Mouse (Mus musculus): ENCODE measurements around the gene Rhof. TPM values are rescaled to one million over a fixed set of nuclear protein-coding genes. Genes with fewer than 3 reads are reported as not detected.

Gene Rhof
- polyA plus RNA-seq, 1 experiment = 70.7 TPM

- Histone ChIP-seq H3K27me3 (ENCODE audit: control insufficient read depth, insufficient read depth, low read length) (no peaks in the 10 kb centered on the region), H3K27ac (ENCODE audit: insufficient read depth, low read length) (peak overlapping the region; percentile 17; the same call in 1 of the 2 replicates), H3K36me3 (ENCODE audit: control insufficient read depth, insufficient read depth, low read length) (peaks cover 25% of the 10 kb centered on the region), H3K4me1 (ENCODE audit: control insufficient read depth, insufficient read depth, insufficient read length) (peaks cover 12% of the 10 kb centered on the region; the same call in 1 of the 2 replicates), H3K4me3 (ENCODE audit: extremely low read depth, insufficient read depth, insufficient read length) (peak overlapping the region; percentile 47)
- whole genome bisulfite sequencing = 10% methylated on average over 17 of the region's 17 CpGs
- no peak for TF ChIP-seq POLR2A (IDR thresholded peaks at IDR 0.05; ENCODE audit: low read depth, low read length)
- no peak for DNase-seq (ENCODE audit: low read depth in 1 of 2, low spot score in 2 of 2)
Measured at GRCm38 (mm10) chr5:123143971-123144745, 11.7 kb upstream of the Rhof start.

DNA sequence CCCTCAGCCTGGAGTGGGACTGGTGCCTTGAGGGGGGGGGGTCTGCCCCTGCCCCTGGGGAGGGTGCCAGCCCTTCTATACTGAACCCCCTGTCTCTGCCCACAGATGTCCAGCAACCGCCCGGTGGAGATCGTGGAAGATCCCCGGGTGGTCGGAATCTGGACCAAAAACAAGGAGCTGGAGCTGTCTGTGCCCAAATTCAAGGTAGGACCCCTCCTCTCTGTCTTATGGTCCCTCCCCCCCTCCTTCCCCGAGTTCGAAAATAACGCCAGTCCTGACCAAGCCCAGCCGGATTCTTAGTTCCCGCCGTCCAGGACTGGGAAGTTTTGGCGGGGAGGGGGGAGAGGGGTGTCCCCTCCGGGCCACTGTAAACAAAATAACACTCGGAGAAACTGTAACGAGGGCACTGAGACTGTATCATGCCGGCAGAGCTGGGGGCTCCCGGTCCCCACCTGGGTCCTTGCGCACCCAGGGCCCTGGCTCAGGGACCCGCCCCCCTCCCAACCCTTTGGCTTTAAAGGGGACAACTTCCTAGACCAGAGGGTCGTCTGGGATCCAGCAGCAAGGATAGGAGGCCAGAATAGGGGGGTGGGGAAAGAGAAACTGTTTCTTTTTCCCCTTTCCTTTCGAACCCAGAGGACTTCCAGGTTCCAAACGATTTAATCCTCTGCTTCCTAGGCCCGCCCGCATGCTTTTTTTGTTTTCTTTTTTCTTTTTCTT is 10.9 kb upstream of the Rhof start:
- Histone ChIP-seq H3K4me1 (ENCODE audit: control insufficient read depth, insufficient read depth, insufficient read length) (peaks cover 11% of the 10 kb centered on the region; the same call in 1 of the 2 replicates), H3K27me3 (ENCODE audit: control insufficient read depth, insufficient read depth, low read length) (no peaks in the 10 kb centered on the region), H3K36me3 (ENCODE audit: control insufficient read depth, insufficient read depth, low read length) (peaks cover 21% of the 10 kb centered on the region), H3K4me3 (ENCODE audit: extremely low read depth, insufficient read depth, insufficient read length) (peak overlapping the region; percentile 89), H3K27ac (ENCODE audit: insufficient read depth, low read length) (peak overlapping the region; percentile 100)
- TF ChIP-seq POLR2A (IDR thresholded peaks at IDR 0.05; ENCODE audit: low read depth, low read length) (no peak), CTCF (IDR thresholded peaks at IDR 0.05; ENCODE audit: extremely low read depth, insufficient read depth, insufficient read length, insufficient replicate concordance) (no peak)
- WGBS = 2% methylated on average over 24 of the region's 24 CpGs
- no peak for DNase-seq (ENCODE audit: low read depth in 1 of 2, low spot score in 2 of 2)

DNA sequence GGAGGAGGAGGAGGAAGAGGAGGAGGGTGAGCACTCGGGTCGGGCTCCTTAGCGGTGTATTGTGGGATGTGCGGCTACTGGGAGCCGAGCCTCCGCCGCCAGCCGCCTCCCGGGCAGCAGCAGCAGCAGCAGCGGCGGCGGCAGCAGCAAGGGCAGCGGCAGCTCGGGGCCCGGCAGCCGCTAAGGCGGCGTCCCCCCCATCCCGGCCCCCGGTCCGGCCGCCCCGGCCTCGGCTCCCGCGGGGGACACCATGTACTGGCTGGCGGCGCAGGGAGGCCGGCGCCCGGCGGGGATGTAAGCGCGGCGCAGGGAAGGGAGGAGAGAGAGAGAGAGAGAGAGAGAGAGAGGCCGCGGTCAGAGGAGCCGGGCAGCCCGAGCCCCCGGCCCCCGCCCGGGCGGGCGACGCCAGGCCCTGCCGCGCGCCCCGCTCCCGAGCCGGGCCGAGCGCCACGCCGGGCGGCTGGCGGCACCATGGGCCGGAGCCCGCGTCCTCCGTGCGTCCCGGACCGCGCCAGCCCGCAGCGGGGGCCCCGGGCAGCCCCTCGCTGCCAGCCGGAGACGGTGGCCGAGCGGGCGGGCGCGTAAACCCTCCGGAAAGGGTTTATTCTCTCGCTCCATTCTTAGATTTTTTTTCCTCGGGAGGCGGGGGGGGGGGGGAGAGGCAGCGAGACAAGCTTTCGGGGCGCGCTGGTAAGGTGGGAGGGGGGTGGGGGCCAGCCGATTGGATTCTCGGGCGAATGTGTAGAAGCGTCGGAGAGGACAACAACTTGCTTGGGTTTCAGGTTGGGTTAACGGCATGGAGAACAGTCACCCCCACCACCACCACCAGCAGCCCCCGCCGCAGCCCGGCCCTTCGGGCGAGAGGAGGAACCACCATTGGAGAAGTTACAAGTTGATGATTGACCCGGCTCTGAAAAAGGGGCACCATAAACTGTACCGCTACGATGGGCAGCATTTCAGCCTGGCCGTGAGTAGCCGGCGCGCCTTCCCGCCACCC is 10.0 kb upstream of the Rhof start, which contains the start of gene Setd1b:
Setd1b (plus strand) TSS at position 33 of the 997 bp plus-strand sequence.
- no peak for DNase-seq (ENCODE audit: low read depth in 1 of 2, low spot score in 2 of 2)
- TF ChIP-seq POLR2A (IDR thresholded peaks at IDR 0.05; ENCODE audit: low read depth, low read length) = no peak
- no peak for TF ChIP-seq CTCF (IDR thresholded peaks at IDR 0.05; ENCODE audit: extremely low read depth, insufficient read depth, insufficient read length, insufficient replicate concordance)
- H3K36me3 ChIP-seq (ENCODE audit: control insufficient read depth, insufficient read depth, low read length) = peaks cover 13% of the 10 kb centered on the region
- peak within 1 kb of the TSS; percentile 89 for H3K4me3 ChIP-seq (ENCODE audit: extremely low read depth, insufficient read depth, insufficient read length)
- under 1% methylated on average over 95 of the region's 103 CpGs for WGBS
- H3K27ac ChIP-seq (ENCODE audit: insufficient read depth, low read length) = peak within 1 kb of the TSS; percentile 100
- no peaks in the 10 kb centered on the region for H3K27me3 ChIP-seq (ENCODE audit: control insufficient read depth, insufficient read depth, low read length)
- peaks cover 16% of the 10 kb centered on the region; the same call in 1 of the 2 replicates for H3K4me1 ChIP-seq (ENCODE audit: control insufficient read depth, insufficient read depth, insufficient read length)

- DNase-seq (ENCODE audit: low read depth in 1 of 2, low spot score in 2 of 2) = no peak
- peaks cover 20% of the 10 kb centered on the region; the same call in 1 of the 2 replicates for H3K4me1 ChIP-seq (ENCODE audit: control insufficient read depth, insufficient read depth, insufficient read length)
Measured at GRCm38 (mm10) chr5:123141555-123142160, 9.2 kb upstream of the Rhof start.

DNA sequence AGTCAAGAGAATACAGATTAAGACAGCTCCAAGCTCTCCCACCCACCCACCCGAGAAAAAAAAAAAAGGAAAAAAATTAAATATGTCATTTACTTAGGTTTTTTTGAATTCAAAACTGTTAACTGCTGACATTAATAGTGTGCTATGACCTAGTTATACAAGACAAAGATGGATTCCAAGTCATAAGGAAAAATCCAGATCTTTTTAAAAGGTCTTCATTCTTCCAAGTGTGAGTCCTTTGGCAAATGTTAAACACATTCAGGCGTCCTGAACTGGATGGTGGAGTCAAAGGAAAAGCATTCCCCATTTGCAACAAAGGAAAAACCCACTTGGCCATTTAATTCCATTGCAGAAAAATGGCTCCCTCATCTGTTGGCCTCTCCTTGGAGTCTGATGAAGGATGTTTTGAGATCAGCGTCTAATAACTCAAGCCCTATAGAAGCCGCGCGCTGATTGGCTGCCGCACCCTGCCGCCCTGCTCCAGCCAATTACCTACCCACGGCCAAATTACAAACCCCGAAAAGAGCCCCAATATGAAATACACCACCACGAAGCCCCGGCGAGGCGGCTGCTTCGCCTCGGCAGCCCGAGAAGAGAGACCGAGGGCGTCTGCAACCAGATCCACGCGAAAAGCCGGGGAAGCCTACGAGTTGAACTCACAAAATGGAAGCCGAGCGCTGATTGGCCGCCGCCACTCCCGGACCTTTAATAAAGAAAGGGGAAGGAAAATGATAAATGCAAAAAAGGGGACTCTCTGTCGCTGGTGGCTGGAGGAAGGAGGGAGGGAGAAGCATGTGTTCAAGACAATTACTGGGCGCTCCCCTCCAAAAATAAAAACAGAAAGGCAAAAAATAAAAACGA is 8.4 kb upstream of the Rhof start:
- WGBS = under 1% methylated on average over 31 of the region's 31 CpGs
- peaks cover 24% of the 10 kb centered on the region; the same call in 1 of the 2 replicates for H3K4me1 ChIP-seq (ENCODE audit: control insufficient read depth, insufficient read depth, insufficient read length)
- H3K27ac ChIP-seq (ENCODE audit: insufficient read depth, low read length) = peak overlapping the region; percentile 100
- peak overlapping the region; percentile 89 for H3K4me3 ChIP-seq (ENCODE audit: extremely low read depth, insufficient read depth, insufficient read length)
- no peaks in the 10 kb centered on the region for H3K27me3 ChIP-seq (ENCODE audit: control insufficient read depth, insufficient read depth, low read length)
- TF ChIP-seq POLR2A (IDR thresholded peaks at IDR 0.05; ENCODE audit: low read depth, low read length) (peak; percentile 90), CTCF (IDR thresholded peaks at IDR 0.05; ENCODE audit: extremely low read depth, insufficient read depth, insufficient read length, insufficient replicate concordance) (no peak)
- H3K36me3 ChIP-seq (ENCODE audit: control insufficient read depth, insufficient read depth, low read length) = peaks cover 8% of the 10 kb centered on the region
- DNase-seq (ENCODE audit: low read depth in 1 of 2, low spot score in 2 of 2) = peak; percentile 76 to 89

More at GRCm38 (mm10) chr5:123141555-123142160, 9.2 kb upstream of the Rhof start:
- no peak for TF ChIP-seq CTCF (IDR thresholded peaks at IDR 0.05; ENCODE audit: extremely low read depth, insufficient read depth, insufficient read length, insufficient replicate concordance)
- no peak for TF ChIP-seq POLR2A (IDR thresholded peaks at IDR 0.05; ENCODE audit: low read depth, low read length)
- Histone ChIP-seq H3K36me3 (ENCODE audit: control insufficient read depth, insufficient read depth, low read length) (peaks cover 11% of the 10 kb centered on the region), H3K27ac (ENCODE audit: insufficient read depth, low read length) (peak overlapping the region; percentile 100), H3K4me3 (ENCODE audit: extremely low read depth, insufficient read depth, insufficient read length) (peak overlapping the region; percentile 89), H3K27me3 (ENCODE audit: control insufficient read depth, insufficient read depth, low read length) (no peaks in the 10 kb centered on the region)
- WGBS = 1% methylated on average over 33 of the region's 38 CpGs

Measured in spleen, adult 2 months (tissue).